Mouse (Mus musculus) embryo, embryonic 9.5 days (tissue): ENCODE data around the gene Dmrtb1.

Source experiments
- DNase-seq: peaks from one replicate; pipeline ENCODE4 v3.0.0-alpha.2; 2017; ENCODE audit errors: extremely low spot score

Gene Dmrtb1

GRCm38 (mm10) chr4:107681099-107681849, 2.8 kb downstream of the Dmrtb1 start:
- DNase-seq: peak; percentile 15

DNA sequence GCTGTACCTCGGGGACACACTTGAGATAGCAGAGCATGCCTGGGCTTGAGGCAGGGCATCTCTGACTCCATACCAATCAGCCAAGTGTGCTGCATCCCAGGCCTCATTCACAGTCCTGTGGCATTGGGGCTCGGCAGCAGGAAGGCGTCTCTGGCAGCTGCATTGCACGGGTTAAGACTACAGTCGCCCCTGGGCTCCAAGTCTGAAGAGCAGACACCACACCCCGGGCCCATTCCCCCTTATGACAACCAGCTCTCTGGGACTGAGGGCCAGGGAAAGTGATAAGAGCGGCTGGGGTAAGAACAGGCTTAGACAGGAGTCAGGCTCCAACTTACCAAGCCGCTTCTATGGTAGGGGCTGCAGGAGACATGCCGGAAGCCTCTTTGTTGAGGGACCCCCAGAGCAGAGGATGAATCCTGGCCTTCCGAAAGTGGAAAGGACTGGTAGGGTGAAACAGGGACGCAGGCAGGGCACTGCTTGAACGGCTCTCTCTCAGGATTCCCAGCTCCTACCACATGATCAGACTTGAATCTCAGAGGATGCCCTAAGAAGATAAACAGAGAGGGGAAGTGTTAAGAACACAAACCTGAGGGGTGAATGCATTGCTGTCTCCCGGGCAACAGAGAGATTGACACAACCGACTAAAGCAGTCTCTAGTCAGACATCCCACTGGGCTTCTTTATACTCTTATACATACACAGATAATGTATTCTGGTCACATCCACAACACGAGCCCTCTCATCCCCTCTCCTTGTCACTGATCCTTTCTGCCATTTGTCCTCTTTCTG, 3.5 kb downstream of the Dmrtb1 start:
- DNase-seq: peak; percentile 34

- DNase-seq: no peak
Observed at GRCm38 (mm10) chr4:107675645-107676044, 8.4 kb downstream of the Dmrtb1 start.

GRCm38 (mm10) chr4:107674322-107674644, 9.7 kb downstream of the Dmrtb1 start:
- DNase-seq: no peak

DNA sequence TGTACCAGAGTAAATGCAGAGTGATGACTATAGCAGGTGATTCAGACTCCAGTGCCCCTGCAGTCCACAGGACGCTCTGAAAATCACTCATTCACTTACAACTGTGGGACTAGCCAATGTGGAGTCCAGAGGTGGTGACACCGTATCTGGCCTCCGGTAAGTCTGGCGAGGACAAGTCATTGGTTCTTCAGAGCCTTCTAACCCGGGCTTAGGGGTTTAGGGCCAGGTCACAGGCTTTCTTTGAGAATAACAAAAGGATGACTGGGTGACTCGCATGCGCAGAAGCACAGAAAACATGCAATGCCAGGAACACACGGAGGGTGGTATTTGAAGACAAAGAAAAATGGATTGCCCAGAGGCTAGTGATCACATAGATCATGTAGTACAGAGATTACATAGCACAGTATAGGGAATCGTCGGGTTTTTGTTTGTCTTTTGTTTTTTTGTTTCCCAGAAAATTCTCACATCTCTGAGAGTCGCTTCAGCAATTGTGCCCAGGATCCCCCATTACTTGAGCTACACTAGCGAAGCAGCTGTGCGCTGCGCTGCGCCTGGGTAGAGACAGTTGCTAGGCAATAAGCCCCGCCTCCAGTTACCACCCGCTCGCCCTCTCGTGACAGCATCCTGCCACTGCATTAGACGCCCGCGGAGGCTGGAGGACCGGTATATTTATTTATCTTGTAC, 10.2 kb downstream of the Dmrtb1 start:
- peak; percentile 89 for DNase-seq

DNA sequence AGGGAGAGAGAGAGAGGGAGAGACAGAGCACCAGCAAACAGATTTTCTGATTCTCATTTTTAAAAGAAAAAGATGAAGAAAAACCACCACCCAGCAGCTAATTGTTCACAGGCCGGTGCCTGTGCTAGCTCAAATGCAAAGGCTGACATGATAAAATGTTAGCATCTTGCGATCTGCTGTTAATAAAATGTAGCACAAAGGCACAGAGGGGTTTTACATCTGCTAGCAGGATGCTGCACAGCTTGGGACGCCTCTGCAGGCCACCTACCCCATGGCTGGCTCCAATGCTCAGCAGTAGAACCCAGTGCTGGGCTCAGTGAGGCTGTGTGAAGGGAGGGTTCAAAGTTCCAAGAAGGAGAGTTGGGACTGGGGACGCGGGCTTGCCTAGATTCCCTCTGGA, 13.3 kb downstream of the Dmrtb1 start:
- DNase-seq: no peak

GRCm38 (mm10) chr4:107668514-107668913, 15.5 kb downstream of the Dmrtb1 start:
- DNase-seq: no peak

DNA sequence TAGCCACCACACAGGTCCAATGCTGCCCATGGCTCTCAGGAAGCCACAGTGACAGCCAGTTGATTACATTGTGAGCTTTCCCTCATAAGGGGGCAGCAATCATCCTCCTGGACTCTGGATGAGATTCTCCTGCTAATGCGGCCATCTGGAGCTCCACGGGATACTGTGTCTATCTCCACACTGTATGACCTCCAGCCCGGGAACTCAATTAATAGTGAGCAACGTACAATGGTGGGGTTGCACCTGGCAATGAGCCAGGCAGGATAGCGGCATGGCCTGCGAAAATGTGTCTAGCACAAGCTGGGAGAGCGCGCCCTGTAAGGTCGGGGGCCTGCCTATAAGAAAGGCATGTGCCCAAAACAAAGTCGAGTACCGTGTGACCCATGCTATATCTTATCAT, 23.4 kb downstream of the Dmrtb1 start:
- DNase-seq: no peak

DNA sequence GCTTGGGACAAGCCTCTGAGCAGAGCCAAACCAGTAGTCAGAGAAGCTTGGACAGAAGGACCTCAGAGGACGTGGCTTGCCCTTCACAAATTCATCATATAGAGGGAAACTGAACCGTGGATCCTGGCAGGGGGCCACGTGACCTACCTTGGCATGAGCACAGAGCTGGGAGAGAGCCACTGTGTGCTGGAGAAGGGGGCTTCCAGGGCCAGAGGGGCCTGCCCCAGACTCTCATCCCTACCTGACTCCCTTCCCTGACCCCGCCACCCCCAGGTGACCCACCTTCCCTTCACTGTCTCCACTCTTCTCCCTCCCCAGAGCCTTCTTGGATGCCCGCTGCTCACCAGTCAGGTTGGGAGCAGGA, 30.8 kb downstream of the Dmrtb1 start:
- DNase-seq: no peak

GRCm38 (mm10) chr4:107652598-107653279, 31.3 kb downstream of the Dmrtb1 start:
- peak; percentile 84 for DNase-seq

- peak; percentile 31 for DNase-seq
Observed at GRCm38 (mm10) chr4:107651021-107651496, 33.0 kb downstream of the Dmrtb1 start.

DNA sequence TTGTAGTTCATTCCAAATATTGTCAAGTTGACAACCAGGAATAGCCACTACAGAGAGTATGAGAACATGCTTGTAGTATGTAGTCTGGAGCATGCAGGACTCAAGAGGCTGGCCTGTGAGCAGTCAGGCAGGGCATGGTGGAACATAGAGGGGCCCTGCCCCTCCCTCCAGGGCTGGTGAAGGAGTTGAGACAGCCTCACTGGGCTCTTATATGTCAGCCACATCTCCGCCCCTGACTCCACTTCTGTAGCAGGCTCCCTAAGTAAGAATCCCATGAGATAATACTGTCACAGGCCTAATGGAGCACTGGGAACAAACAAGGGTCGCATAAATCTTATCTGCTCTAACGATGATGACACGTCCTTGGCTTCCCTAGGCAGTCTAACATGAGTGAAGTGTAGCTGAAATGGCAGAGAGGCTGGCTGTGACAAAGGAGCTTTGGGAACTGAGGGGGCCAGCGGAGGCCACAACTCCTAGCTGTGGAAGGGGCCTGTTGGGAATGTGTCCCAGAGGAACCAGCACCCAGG, 35.0 kb downstream of the Dmrtb1 start:
- no peak for DNase-seq

DNA sequence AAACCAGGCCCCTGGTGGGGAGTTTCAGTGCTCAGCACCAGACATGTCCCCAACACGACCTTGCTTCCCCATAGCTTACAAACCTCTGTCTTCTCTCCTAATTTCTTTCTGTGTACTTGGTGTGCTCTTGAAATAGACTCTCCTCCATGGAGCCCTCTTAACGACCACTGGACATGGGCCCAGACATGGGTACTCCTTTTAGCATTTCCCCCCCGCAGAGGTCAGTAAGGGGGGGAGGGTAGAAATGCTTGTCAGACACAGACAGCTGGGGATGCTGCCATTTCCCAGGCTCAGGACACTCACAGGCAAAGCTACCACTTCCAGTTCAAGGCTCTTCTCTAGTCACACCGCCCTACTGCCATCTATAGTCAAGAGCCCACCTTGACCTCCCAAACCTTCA, 42.4 kb downstream of the Dmrtb1 start:
- DNase-seq: no peak

GRCm38 (mm10) chr4:107638303-107638702, 45.7 kb downstream of the Dmrtb1 start:
- DNase-seq: no peak

DNA sequence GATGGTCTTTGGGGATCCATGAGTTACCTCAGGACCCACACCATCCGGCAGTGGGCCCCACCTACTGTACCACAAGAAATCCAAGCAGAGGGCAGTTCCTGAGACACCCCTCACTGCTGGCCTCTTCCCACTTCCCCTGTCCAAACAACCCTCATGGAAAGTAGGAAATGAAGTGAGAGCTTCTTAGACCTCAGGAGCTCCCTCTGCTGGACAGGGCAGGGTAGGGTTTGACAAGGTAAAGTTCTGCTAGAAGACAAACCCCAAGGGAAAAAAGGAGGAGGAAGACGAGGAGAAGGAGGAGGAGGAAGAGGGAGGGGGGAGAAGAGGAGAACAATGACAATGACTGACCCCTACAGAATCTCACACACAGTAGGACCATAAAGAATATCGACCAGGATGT, 46.4 kb downstream of the Dmrtb1 start:
- peak; percentile 34 for DNase-seq

DNA sequence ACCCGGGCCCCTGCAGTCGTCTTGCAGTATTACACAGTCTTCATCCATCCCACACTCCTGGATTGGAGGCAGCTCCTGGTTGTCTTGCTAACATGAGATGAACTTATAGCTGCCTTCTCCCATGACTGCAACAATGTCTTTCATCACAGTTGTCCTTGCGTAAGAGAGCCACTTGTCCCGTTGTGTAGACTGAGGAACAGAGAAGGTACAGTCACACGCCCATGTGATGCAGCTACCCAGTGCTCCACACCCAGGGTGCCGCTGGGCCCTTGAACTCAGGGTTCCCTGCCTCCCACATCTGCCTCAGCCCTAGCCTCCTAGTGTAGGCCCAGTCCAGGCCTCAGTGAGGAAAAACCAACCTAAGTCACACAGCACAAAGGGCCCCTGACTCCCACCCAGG, 47.9 kb downstream of the Dmrtb1 start:
- no peak for DNase-seq

- DNase-seq: no peak
Observed at GRCm38 (mm10) chr4:107634631-107635030, 49.4 kb downstream of the Dmrtb1 start.

DNA sequence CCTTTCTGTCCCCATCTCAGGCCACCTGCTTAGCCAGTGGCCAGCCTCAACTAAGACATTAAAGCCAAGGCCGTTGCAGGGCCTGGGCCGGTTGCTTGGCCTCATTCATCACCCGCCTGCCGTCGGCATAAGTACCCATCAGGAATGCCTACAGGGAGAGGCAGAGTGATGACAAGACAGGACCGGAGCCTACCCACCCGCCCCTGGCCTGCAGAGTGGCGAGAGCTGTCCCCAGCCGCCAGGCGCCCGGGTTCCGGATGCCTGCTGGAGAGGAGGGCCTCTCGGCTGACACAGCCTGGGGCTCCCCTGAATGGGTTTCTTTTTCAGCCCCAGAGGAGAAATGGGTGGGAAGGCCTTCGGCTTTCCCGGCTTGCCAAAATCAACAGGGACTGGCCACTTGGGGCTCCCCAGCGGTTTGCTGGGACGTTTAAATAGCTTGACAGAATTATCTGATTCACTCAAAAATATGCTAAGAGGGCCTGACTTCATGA, 55.1 kb downstream of the Dmrtb1 start:
- no peak for DNase-seq

DNA sequence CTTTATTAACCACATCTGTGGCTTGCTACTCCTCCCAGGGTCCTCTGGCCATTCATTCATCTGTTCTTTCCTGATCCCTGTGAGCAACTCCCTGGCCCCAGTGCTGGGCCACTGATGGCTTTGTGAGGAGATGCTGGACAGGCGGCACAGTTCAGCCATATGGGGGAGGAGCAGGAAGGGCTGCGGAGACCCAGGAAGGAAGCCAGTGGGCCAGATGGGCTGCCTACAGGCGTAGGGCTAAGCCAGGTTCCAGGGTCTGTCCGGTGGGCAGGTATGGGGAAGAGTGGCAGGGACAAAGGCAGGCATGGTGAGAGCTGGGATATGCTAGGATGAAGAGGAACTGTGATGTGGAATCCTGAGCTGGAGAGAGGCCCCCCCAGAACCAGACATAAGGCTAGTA, 55.8 kb downstream of the Dmrtb1 start:
- DNase-seq: no peak
